Mouse (Mus musculus) left cerebral cortex, adult 8-10 months (tissue): ENCODE results near the gene Cdca7. TPM values are rescaled to one million over a fixed set of nuclear protein-coding genes. Genes with fewer than 3 reads are reported as not detected.

Experiments
- DNase-seq, 2 experiments: peaks; one replicate each; pipeline ENCODE4 v3.0.0; 2022; ENCODE audit warnings: low spot score in 2 of 2
- total RNA-seq, 4 experiments: library from RNA; stranded (reverse); gene quantifications; 2 replicates each; pipeline ENCODE4 v1.2.4; 2022

The Cdca7 gene
- 1 to 10 TPM; 5.7 to 6.9 (median 6.3) TPM for total RNA-seq

- peak; percentile 18 to 42 for DNase-seq
Measured at GRCm38 (mm10) chr2:72475797-72476485, at the start of gene Cdca7. Gene Cdca7 (plus strand): TSS chr2:72476159.

- DNase-seq: no peak
Measured at GRCm38 (mm10) chr2:72426776-72427175, 49.2 kb upstream of the Cdca7 start.

- DNase-seq: no peak
Measured at GRCm38 (mm10) chr2:72427288-72427687, 48.7 kb upstream of the Cdca7 start.

GRCm38 (mm10) chr2:72438941-72439533 is 36.9 kb upstream of the Cdca7 start:
- no peak for DNase-seq

GRCm38 (mm10) chr2:72441010-72441409 is 34.9 kb upstream of the Cdca7 start:
- DNase-seq: no peak

GRCm38 (mm10) chr2:72442825-72443224 is 33.1 kb upstream of the Cdca7 start:
- no peak for DNase-seq

GRCm38 (mm10) chr2:72443960-72444359 is 32.0 kb upstream of the Cdca7 start:
- DNase-seq: no peak

- DNase-seq: no peak
Measured at GRCm38 (mm10) chr2:72446106-72446505, 29.9 kb upstream of the Cdca7 start.

- DNase-seq: no peak
Measured at GRCm38 (mm10) chr2:72446615-72447014, 29.3 kb upstream of the Cdca7 start.

- DNase-seq: no peak
Measured at GRCm38 (mm10) chr2:72453563-72453962, 22.4 kb upstream of the Cdca7 start.

- no peak for DNase-seq
Measured at GRCm38 (mm10) chr2:72456189-72456588, 19.8 kb upstream of the Cdca7 start.

GRCm38 (mm10) chr2:72464376-72465014 is 11.5 kb upstream of the Cdca7 start:
- DNase-seq: no peak

GRCm38 (mm10) chr2:72467604-72468003 is 8.4 kb upstream of the Cdca7 start:
- no peak for DNase-seq

- DNase-seq: no peak
Measured at GRCm38 (mm10) chr2:72471415-72472070, 4.4 kb upstream of the Cdca7 start.

GRCm38 (mm10) chr2:72474531-72475287 is 1.2 kb upstream of the Cdca7 start:
- DNase-seq: no peak

- no peak for DNase-seq
Measured at GRCm38 (mm10) chr2:72475423-72475796, 549 bp upstream of the Cdca7 start.

GRCm38 (mm10) chr2:72476486-72477211 is 690 bp downstream of the Cdca7 start:
- no peak for DNase-seq

GRCm38 (mm10) chr2:72477221-72477620 is 1.3 kb downstream of the Cdca7 start:
- no peak for DNase-seq

GRCm38 (mm10) chr2:72478176-72478575 is 2.2 kb downstream of the Cdca7 start:
- DNase-seq: no peak

GRCm38 (mm10) chr2:72478921-72479320 is 3.0 kb downstream of the Cdca7 start:
- DNase-seq: no peak

- no peak for DNase-seq
Measured at GRCm38 (mm10) chr2:72479818-72480217, 3.9 kb downstream of the Cdca7 start.
